ENCODE assay signal across 9 mouse cellular contexts in genomic region chr2:156353265-156353692, GRCm38 (mm10). TPM values are rescaled to one million over a fixed set of nuclear protein-coding genes. Genes with fewer than 3 reads are reported as not detected.
DNase-seq lines count a peak whose midpoint lies in the region; ATAC-seq lines count a peak whose summit lies in the region.
"Had no signal": no experiment of that assay in that cellular context is flagged by ENCODE, and none has a peak within 500 bp of the region (broad histone marks: within the 10 kb centered on the region; RNA-seq: fewer than 3 reads in every experiment).

No protein-coding gene starts in this region.

- 0 out of 2 replicates have a peak overlapping the region, but pooled peaks have one; percentile 24 for H3K9ac ChIP-seq in intestine, embryonic 16.5 days (ENCODE audit: low read depth, low read length)
- no peak overlapping the region for H3K9ac ChIP-seq in intestine, embryonic 15.5 days

- 0 out of 2 replicates have a peak, but pooled peaks have one; percentile 31 for ATAC-seq in intestine, embryonic 16.5 days
- ATAC-seq in intestine, embryonic 15.5 days: no peak

- H3K27me3 ChIP-seq in intestine, embryonic 16.5 days (replicated peaks; ENCODE audit: control insufficient read depth, insufficient read depth, low read length): no peaks in the 10 kb centered on the region
- H3K27me3 ChIP-seq in intestine, embryonic 15.5 days (replicated peaks): no peaks in the 10 kb centered on the region

- 33% methylated on average over 7 of the region's 7 CpGs for WGBS in intestine, embryonic 16.5 days
- WGBS in intestine, embryonic 15.5 days: 31% methylated on average over 7 of the region's 7 CpGs

- no peaks in the 10 kb centered on the region for H3K36me3 ChIP-seq in intestine, embryonic 16.5 days (ENCODE audit: control insufficient read depth, insufficient read depth, low read length)
- no peaks in the 10 kb centered on the region for H3K36me3 ChIP-seq in intestine, embryonic 15.5 days

- H3K9me3 ChIP-seq in intestine, embryonic 16.5 days (ENCODE audit: control insufficient read depth, low read length): no peaks in the 10 kb centered on the region
- no peaks in the 10 kb centered on the region for H3K9me3 ChIP-seq in intestine, embryonic 15.5 days

- H3K4me1 ChIP-seq in intestine, embryonic 16.5 days (ENCODE audit: control insufficient read depth, insufficient read depth, low read length): peaks cover 3% of the 10 kb centered on the region; the same call in 1 of the 2 replicates
- H3K4me1 ChIP-seq in intestine, embryonic 15.5 days (replicated peaks): 0 out of 2 replicates have a peak, but pooled peaks cover 2% of the 10 kb centered on the region

- no peak overlapping the region for H3K27ac ChIP-seq in intestine, embryonic 16.5 days (ENCODE audit: low read length)
- no peak overlapping the region for H3K27ac ChIP-seq in intestine, embryonic 15.5 days
- H3K27ac ChIP-seq: macrophage had no signal

- H3K4me3 ChIP-seq in intestine, embryonic 16.5 days (ENCODE audit: low read length): no peak overlapping the region
- no peak overlapping the region for H3K4me3 ChIP-seq in intestine, embryonic 15.5 days (replicated peaks)

- peak; percentile 66 for DNase-seq in 3T3-L1 (ENCODE audit: low read depth, low spot score)
- DNase-seq in embryo, embryonic 11 days: peak; percentile 11
- DNase-seq in kidney, adult 8-10 months: peak; percentile 15 to 19
- DNase-seq in thymus, adult 18-20 months: no peak
- no peak for DNase-seq in urinary bladder, postnatal 4 days (ENCODE audit: low spot score in 2 of 2)
- DNase-seq in layer of hippocampus, adult 8-10 months (ENCODE audit: low spot score in 2 of 2): no peak

- H3K4me2 ChIP-seq in intestine, embryonic 16.5 days (ENCODE audit: low read depth, low read length): no peak overlapping the region
- H3K4me2 ChIP-seq in intestine, embryonic 15.5 days (replicated peaks): no peak overlapping the region

RNA-seq across cellular contexts. Expression of gene Scand1, which starts 40.8 kb away (rescaled TPM):
- 48.9 and 56.6 TPM in 2 replicates for polyA plus RNA-seq in intestine, embryonic 16.5 days (2015; fragmentation: Nextera tagmentation; extraction: Ambion mirVana)
- 62.8 and 75.2 TPM in 2 replicates for polyA plus RNA-seq in intestine, embryonic 15.5 days (2015; fragmentation: Nextera tagmentation; extraction: Ambion mirVana)
- total RNA-seq in layer of hippocampus, adult 8-10 months (2022): 10 to 100 TPM; 59.9 to 80.3 (median 72.3) TPM

RNA-seq across cellular contexts. Expression of gene Cnbd2, which starts 41.2 kb away (rescaled TPM):
- polyA plus RNA-seq in intestine, embryonic 16.5 days (2015; fragmentation: Nextera tagmentation; extraction: Ambion mirVana): 4.2 and 4.5 TPM in 2 replicates
- 4.4 and 5.0 TPM in 2 replicates for polyA plus RNA-seq in intestine, embryonic 15.5 days (2015; fragmentation: Nextera tagmentation; extraction: Ambion mirVana)
- 1 to 10 TPM; 4.8 to 7.1 (median 6.8) TPM for total RNA-seq in layer of hippocampus, adult 8-10 months (2022)

Comparison
In these comparisons a context has a peak if more than half of its experiments do, and no peak if none do; other contexts are left out.
1. DNase-seq: peak in 3T3-L1 (single experiment), embryo, embryonic 11 days (single experiment) and kidney, adult 8-10 months (2 of 2); none in thymus, adult 18-20 months (0 of 2), urinary bladder, postnatal 4 days (0 of 2) and layer of hippocampus, adult 8-10 months (0 of 2).